Comparison of ENCODE assay signal across 9 mouse cellular contexts in genomic region chr5:112214419-112214818, GRCm38 (mm10). TPM values are rescaled to one million over a fixed set of nuclear protein-coding genes. Genes with fewer than 3 reads are reported as not detected.
A peak's percentile ranks its signal among the peaks of the same experiment; 100 is the strongest.
DNase-seq lines count a peak whose midpoint lies in the region; ATAC-seq and TF ChIP-seq lines count a peak whose summit lies in the region.
"Had no signal": no experiment of that assay in that cellular context is flagged by ENCODE, and none has a peak within 500 bp of the region (broad histone marks: within the 10 kb centered on the region; RNA-seq: fewer than 3 reads in every experiment).

No protein-coding gene starts in this region.

- no peaks in the 10 kb centered on the region for H3K9me3 ChIP-seq in liver, embryonic 13.5 days (replicated peaks)
- H3K9me3 ChIP-seq in neural tube, embryonic 13.5 days, result no peaks in the 10 kb centered on the region
- H3K9me3 ChIP-seq: heart, embryonic 13.5 days had no signal

- no peaks in the 10 kb centered on the region for H3K36me3 ChIP-seq in testis, adult 2 months (ENCODE audit: control insufficient read depth, insufficient read depth, low read length)
- H3K36me3 ChIP-seq in liver, embryonic 13.5 days, result no peaks in the 10 kb centered on the region
- peaks cover 20% of the 10 kb centered on the region for H3K36me3 ChIP-seq in neural tube, embryonic 13.5 days
- H3K36me3 ChIP-seq: heart, embryonic 13.5 days had no signal

- H3K27ac ChIP-seq in testis, adult 2 months (ENCODE audit: control insufficient read depth, insufficient read depth, low read depth, low read length), result no peak overlapping the region
- no peak overlapping the region for H3K27ac ChIP-seq in liver, embryonic 13.5 days
- H3K27ac ChIP-seq in neural tube, embryonic 13.5 days (replicated peaks), result peak overlapping the region; percentile 88
- H3K27ac ChIP-seq: heart, embryonic 13.5 days had no signal

- 0 out of 2 replicates have a peak overlapping the region, but pooled peaks have one; percentile 6 for H3K9ac ChIP-seq in liver, embryonic 13.5 days
- peak overlapping the region; percentile 55 for H3K9ac ChIP-seq in neural tube, embryonic 13.5 days
- H3K9ac ChIP-seq: heart, embryonic 13.5 days had no signal

- peak; percentile 73; the same call in 1 of the 2 replicates for TF ChIP-seq CTCF in testis, adult 2 months (IDR thresholded peaks at IDR 0.05; ENCODE audit: control insufficient read depth, insufficient read depth, insufficient replicate concordance, low read depth, low read length)

- TF ChIP-seq POLR2A in testis, adult 2 months (IDR thresholded peaks at IDR 0.05; ENCODE audit: control insufficient read depth, low read depth, low read length), result no peak

- WGBS in liver, embryonic 13.5 days (ENCODE audit: insufficient replicate concordance), result 3% methylated on average over 10 of the region's 10 CpGs
- 2% methylated on average over 10 of the region's 10 CpGs for WGBS in neural tube, embryonic 13.5 days

- peaks cover 9% of the 10 kb centered on the region for H3K4me1 ChIP-seq in testis, adult 2 months (ENCODE audit: control insufficient read depth, insufficient read depth, low read length)
- peaks cover 15% of the 10 kb centered on the region for H3K4me1 ChIP-seq in liver, embryonic 13.5 days (replicated peaks)
- H3K4me1 ChIP-seq in neural tube, embryonic 13.5 days (replicated peaks), result peaks cover 69% of the 10 kb centered on the region

- ATAC-seq in liver, embryonic 13.5 days (ENCODE audit: low read depth), result no peak
- peak; percentile 25 for ATAC-seq in neural tube, embryonic 13.5 days (ENCODE audit: low read depth)

- no peak overlapping the region for H3K4me3 ChIP-seq in testis, adult 2 months (ENCODE audit: control insufficient read depth, low read depth, low read length)
- no peak overlapping the region for H3K4me3 ChIP-seq in liver, embryonic 13.5 days (replicated peaks)
- no peak overlapping the region for H3K4me3 ChIP-seq in neural tube, embryonic 13.5 days
- H3K4me3 ChIP-seq: heart, embryonic 13.5 days had no signal

- no peak for DNase-seq in testis, postnatal 14 days (ENCODE audit: low spot score)
- DNase-seq in cerebellum, postnatal 14 days, result peak; percentile 84 to 90
- peak; percentile 70 to 83 for DNase-seq in frontal cortex, postnatal 36 days (ENCODE audit: low spot score in 2 of 2)
- peak; percentile 22 to 60 for DNase-seq in kidney, adult 8-10 months
- no peak for DNase-seq in liver, embryonic 13.5 days
- peak; percentile 91 for DNase-seq in thymus, postnatal 4 days

- no peak overlapping the region for H3K4me2 ChIP-seq in liver, embryonic 13.5 days
- H3K4me2 ChIP-seq in neural tube, embryonic 13.5 days, result 0 out of 2 replicates have a peak overlapping the region, but pooled peaks have one; percentile 14
- H3K4me2 ChIP-seq: heart, embryonic 13.5 days had no signal

- H3K27me3 ChIP-seq in testis, adult 2 months (ENCODE audit: control insufficient read depth, insufficient read depth, low read length), result no peaks in the 10 kb centered on the region
- no peaks in the 10 kb centered on the region for H3K27me3 ChIP-seq in liver, embryonic 13.5 days
- H3K27me3 ChIP-seq in neural tube, embryonic 13.5 days, result no peaks in the 10 kb centered on the region

RNA-seq across cellular contexts. Expression of gene Cryba4, which starts 37.9 kb away (rescaled TPM):
- polyA plus RNA-seq in testis, adult 2 months (2012; rRNA removed), result 0.61 and 5.2 TPM in 2 replicates
- polyA plus RNA-seq in liver, embryonic 13.5 days (2015; fragmentation: Nextera tagmentation; extraction: Ambion mirVana), result 0.33 and 0.60 TPM in 2 replicates
- 3.4 and 4.0 TPM in 2 replicates for polyA plus RNA-seq in neural tube, embryonic 13.5 days (2015; fragmentation: Nextera tagmentation; extraction: Ambion mirVana)

RNA-seq across cellular contexts. Expression of gene Crybb1, which starts 41.2 kb away (rescaled TPM):
- polyA plus RNA-seq in testis, adult 2 months (2012; rRNA removed), result 0.28 and 0.41 TPM in 2 replicates
- 0.23 and 0.30 TPM in 2 replicates for polyA plus RNA-seq in liver, embryonic 13.5 days (2015; fragmentation: Nextera tagmentation; extraction: Ambion mirVana)
- 4.5 and 7.6 TPM in 2 replicates for polyA plus RNA-seq in neural tube, embryonic 13.5 days (2015; fragmentation: Nextera tagmentation; extraction: Ambion mirVana)

Comparison
In these comparisons a context has a peak if more than half of its experiments do, and no peak if none do; other contexts are left out.
1. DNase-seq: peak in cerebellum, postnatal 14 days (2 of 2), frontal cortex, postnatal 36 days (2 of 2), kidney, adult 8-10 months (2 of 2) and thymus, postnatal 4 days (single experiment); none in testis, postnatal 14 days (single experiment) and liver, embryonic 13.5 days (single experiment).